Mouse (Mus musculus) cerebellum, postnatal 10 days (tissue): ENCODE results near the gene Adam19.
"Not testable (repeated sequence)": the region's sequence is repeated elsewhere in the genome, so short reads cannot be mapped to it uniquely, and the experiment has no call there.

Experiments
- DNase-seq, 2 experiments: peaks; one replicate each; pipeline ENCODE4 v3.0.0; 2021; ENCODE audit warnings: mixed read lengths in 2 of 2

The Adam19 gene

GRCm38 (mm10) chr11:46143342-46143741 is 87.5 kb downstream of the Adam19 start:
- no peak for DNase-seq

- DNase-seq, result no peak
Measured at GRCm38 (mm10) chr11:46145163-46145875, 89.5 kb downstream of the Adam19 start.

GRCm38 (mm10) chr11:46146619-46147018 is 90.8 kb downstream of the Adam19 start:
- no peak for DNase-seq

GRCm38 (mm10) chr11:46156945-46157344 is 101.2 kb downstream of the Adam19 start:
- DNase-seq, result no peak

GRCm38 (mm10) chr11:46157462-46157861 is 101.7 kb downstream of the Adam19 start:
- no peak for DNase-seq

GRCm38 (mm10) chr11:46165866-46166585 is 110.2 kb downstream of the Adam19 start, which contains the start of gene Nipal4:
Gene Nipal4, minus strand, starts transcription at chr11:46166508.
- DNase-seq, result peak; percentile 29 to 35

- DNase-seq, result no peak
Measured at GRCm38 (mm10) chr11:46168506-46168905, 112.7 kb downstream of the Adam19 start.

- peak in 1 of 2 experiments; percentile 10 for DNase-seq
Measured at GRCm38 (mm10) chr11:46169908-46170307, 114.1 kb downstream of the Adam19 start.

GRCm38 (mm10) chr11:46172128-46172527 is 116.3 kb downstream of the Adam19 start:
- no peak for DNase-seq

- DNase-seq, result no peak
Measured at GRCm38 (mm10) chr11:46176155-46176554, 120.4 kb downstream of the Adam19 start.

- peak in 1 of 2 experiments; percentile 19 for DNase-seq
Measured at GRCm38 (mm10) chr11:46177246-46178043, 121.7 kb downstream of the Adam19 start.

GRCm38 (mm10) chr11:46182031-46182430 is 126.2 kb downstream of the Adam19 start:
- DNase-seq, result not testable (repeated sequence)

- no peak for DNase-seq
Measured at GRCm38 (mm10) chr11:46184946-46185345, 129.2 kb downstream of the Adam19 start.

- DNase-seq, result peak; percentile 17 to 37
Measured at GRCm38 (mm10) chr11:46185486-46185885, 129.7 kb downstream of the Adam19 start.

GRCm38 (mm10) chr11:46188283-46188682 is 132.5 kb downstream of the Adam19 start:
- no peak for DNase-seq

GRCm38 (mm10) chr11:46194175-46194574 is 138.4 kb downstream of the Adam19 start:
- DNase-seq, result no peak
